Mouse (Mus musculus) neural tube, embryonic 13.5 days (tissue): ENCODE measurements around the gene Armc7. TPM values are rescaled to one million over a fixed set of nuclear protein-coding genes. Genes with fewer than 3 reads are reported as not detected.
"Not testable (repeated sequence)": the region's sequence is repeated elsewhere in the genome, so short reads cannot be mapped to it uniquely, and the experiment has no call there.

Experiments used
- ATAC-seq: fragments of 200-750 bp; cut with Nextera tagmentation; 2 replicates; pipeline ENCODE4 v1.8.0; 2017; ENCODE audit warnings: low read depth, mild to moderate bottlenecking, moderate TSS enrichment, moderate library complexity
- H3K27ac ChIP-seq: fragments of 300-500 bp; sonication (generic); replicated peaks from 2 replicates; pipeline ENCODE4 v1.5.1; 2015; ENCODE audit warnings: moderate library complexity, mild to moderate bottlenecking, inconsistent platforms
- H3K27me3 ChIP-seq: fragments of 300-500 bp; sonication (generic); 2 replicates; pipeline ENCODE4 v1.6.1; 2015; ENCODE audit warnings: mild to moderate bottlenecking, inconsistent platforms
- H3K36me3 ChIP-seq: fragments of 300-500 bp; sonication (generic); 2 replicates; pipeline ENCODE4 v1.6.1; 2015; ENCODE audit warnings: mild to moderate bottlenecking, inconsistent platforms
- H3K4me1 ChIP-seq: fragments of 300-500 bp; sonication (generic); replicated peaks from 2 replicates; pipeline ENCODE4 v1.6.1; 2015; ENCODE audit warnings: inconsistent platforms
- H3K4me2 ChIP-seq: fragments of 300-500 bp; sonication (generic); 2 replicates; pipeline ENCODE4 v1.6.1; 2015; ENCODE audit warnings: inconsistent platforms, mild to moderate bottlenecking, moderate library complexity
- H3K4me3 ChIP-seq: fragments of 300-500 bp; sonication (generic); 2 replicates; pipeline ENCODE4 v1.5.1; 2015; ENCODE audit warnings: mild to moderate bottlenecking, inconsistent platforms
- H3K9ac ChIP-seq: fragments of 300-500 bp; sonication (generic); 2 replicates; pipeline ENCODE4 v1.6.1; 2015; ENCODE audit warnings: moderate library complexity, mild to moderate bottlenecking, inconsistent platforms
- H3K9me3 ChIP-seq: fragments of 300-500 bp; sonication (generic); 2 replicates; pipeline ENCODE4 v1.6.1; 2016; ENCODE audit warnings: inconsistent platforms
- WGBS: fragments of 180-500 bp; shearing (Covaris S2); methylation state at CpG from one replicate; pipeline ENCODE4 v1.1.7; 2015; 5-methylcytosine and 5-hydroxymethylcytosine counted together
- polyA plus RNA-seq: library from polyadenylated mRNA; unstranded; fragments of >200 nt; fragmentation: Nextera tagmentation; extraction: Ambion mirVana; gene quantifications from 2 replicates; pipeline ENCODE4 v1.2.1, GENCODE M21; 2015

Armc7 gene
- polyA plus RNA-seq, 1 experiment from 2014 or later: 13.1 TPM

GRCm38 (mm10) chr11:115516942-115517341 lies 41.5 kb downstream of the Armc7 start:
- no peak for ATAC-seq
- Histone ChIP-seq H3K4me2 (no peak overlapping the region), H3K4me3 (no peak overlapping the region), H3K9me3 (no peaks in the 10 kb centered on the region), H3K27ac (no peak overlapping the region), H3K36me3 (peaks cover 5% of the 10 kb centered on the region), H3K9ac (no peak overlapping the region), H3K4me1 (peaks cover 8% of the 10 kb centered on the region), H3K27me3 (no peaks in the 10 kb centered on the region)
- 88% methylated on average over 5 of the region's 5 CpGs for WGBS

GRCm38 (mm10) chr11:115518693-115519092 lies 43.2 kb downstream of the Armc7 start:
- Histone ChIP-seq H3K4me3 (no peak overlapping the region), H3K36me3 (peaks cover 16% of the 10 kb centered on the region), H3K9me3 (no peaks in the 10 kb centered on the region), H3K27me3 (no peaks in the 10 kb centered on the region), H3K27ac (no peak overlapping the region), H3K9ac (no peak overlapping the region), H3K4me1 (no peaks in the 10 kb centered on the region), H3K4me2 (no peak overlapping the region)
- WGBS: 72% methylated on average over 9 of the region's 9 CpGs
- no peak for ATAC-seq

- no peak overlapping the region for H3K9ac ChIP-seq
- no peak for ATAC-seq
- WGBS: 91% methylated on average over 3 of the region's 3 CpGs
- no peak overlapping the region for H3K4me3 ChIP-seq
- H3K4me1 ChIP-seq: no peaks in the 10 kb centered on the region
- no peaks in the 10 kb centered on the region for H3K27me3 ChIP-seq
- H3K36me3 ChIP-seq: peaks cover 24% of the 10 kb centered on the region
- no peak overlapping the region for H3K4me2 ChIP-seq
- H3K27ac ChIP-seq: no peak overlapping the region
- H3K9me3 ChIP-seq: no peaks in the 10 kb centered on the region
These were observed 44.1 kb downstream of the Armc7 start for GRCm38 (mm10) chr11:115519581-115519980.

- WGBS: 77% methylated on average over 2 of the region's 2 CpGs
- H3K36me3 ChIP-seq: peaks cover 31% of the 10 kb centered on the region
- no peak for ATAC-seq
These were observed 44.8 kb downstream of the Armc7 start for GRCm38 (mm10) chr11:115520218-115520617.

GRCm38 (mm10) chr11:115521080-115521479 lies 45.6 kb downstream of the Armc7 start:
- no peak for ATAC-seq
- 84% methylated on average over 4 of the region's 4 CpGs for WGBS
- Histone ChIP-seq H3K4me1 (no peaks in the 10 kb centered on the region), H3K27ac (no peak overlapping the region), H3K9me3 (no peaks in the 10 kb centered on the region), H3K36me3 (peaks cover 39% of the 10 kb centered on the region), H3K4me2 (no peak overlapping the region), H3K4me3 (no peak overlapping the region), H3K9ac (no peak overlapping the region), H3K27me3 (no peaks in the 10 kb centered on the region)

More at GRCm38 (mm10) chr11:115520218-115520617, 44.8 kb downstream of the Armc7 start:
- Histone ChIP-seq H3K9me3 (no peaks in the 10 kb centered on the region), H3K4me3 (no peak overlapping the region), H3K4me2 (no peak overlapping the region), H3K9ac (no peak overlapping the region), H3K27ac (no peak overlapping the region), H3K27me3 (no peaks in the 10 kb centered on the region), H3K4me1 (no peaks in the 10 kb centered on the region)

GRCm38 (mm10) chr11:115522238-115522637 lies 46.8 kb downstream of the Armc7 start:
- no peaks in the 10 kb centered on the region for H3K9me3 ChIP-seq
- WGBS: 92% methylated on average over 2 of the region's 2 CpGs
- H3K27ac ChIP-seq: no peak overlapping the region
- no peak overlapping the region for H3K4me3 ChIP-seq
- no peaks in the 10 kb centered on the region for H3K4me1 ChIP-seq
- H3K36me3 ChIP-seq: peaks cover 51% of the 10 kb centered on the region
- no peaks in the 10 kb centered on the region for H3K27me3 ChIP-seq
- no peak overlapping the region for H3K4me2 ChIP-seq
- no peak for ATAC-seq
- H3K9ac ChIP-seq: no peak overlapping the region

- ATAC-seq: no peak
- no peak overlapping the region for H3K9ac ChIP-seq
- H3K4me1 ChIP-seq: no peaks in the 10 kb centered on the region
- no peaks in the 10 kb centered on the region for H3K9me3 ChIP-seq
- WGBS: 66% methylated on average over 2 of the region's 2 CpGs
- no peaks in the 10 kb centered on the region for H3K27me3 ChIP-seq
- H3K36me3 ChIP-seq: peaks cover 56% of the 10 kb centered on the region
- no peak overlapping the region for H3K4me3 ChIP-seq
- no peak overlapping the region for H3K4me2 ChIP-seq
- H3K27ac ChIP-seq: no peak overlapping the region
These were observed 47.2 kb downstream of the Armc7 start for GRCm38 (mm10) chr11:115522703-115523102.

- not testable (repeated sequence) for H3K4me3 ChIP-seq, H3K9me3 ChIP-seq, H3K27ac ChIP-seq, H3K4me2 ChIP-seq, H3K27me3 ChIP-seq, ATAC-seq, H3K4me1 ChIP-seq, H3K9ac ChIP-seq
- peaks cover 85% of the 10 kb centered on the region for H3K36me3 ChIP-seq
- 88% methylated on average over 3 of the region's 3 CpGs for WGBS
These were observed 51.0 kb downstream of the Armc7 start for GRCm38 (mm10) chr11:115526446-115526845.

- peaks cover 39% of the 10 kb centered on the region for H3K36me3 ChIP-seq
- WGBS: 9% methylated on average over 11 of the region's 11 CpGs
- peak overlapping the region; percentile 94 for H3K9ac ChIP-seq
- no peak for ATAC-seq
- no peaks in the 10 kb centered on the region for H3K9me3 ChIP-seq
- peaks cover 21% of the 10 kb centered on the region for H3K4me1 ChIP-seq
- peak overlapping the region; percentile 99 for H3K27ac ChIP-seq
- no peaks in the 10 kb centered on the region for H3K27me3 ChIP-seq
- H3K4me3 ChIP-seq: peak overlapping the region; percentile 91
- H3K4me2 ChIP-seq: peak overlapping the region; percentile 73
These were observed 59.4 kb downstream of the Armc7 start for GRCm38 (mm10) chr11:115534759-115535371.

- Histone ChIP-seq H3K4me3 (peak overlapping the region; percentile 91), H3K9ac (peak overlapping the region; percentile 94), H3K4me2 (peak overlapping the region; percentile 73), H3K9me3 (no peaks in the 10 kb centered on the region), H3K4me1 (peaks cover 21% of the 10 kb centered on the region), H3K36me3 (peaks cover 33% of the 10 kb centered on the region), H3K27me3 (no peaks in the 10 kb centered on the region), H3K27ac (peak overlapping the region; percentile 99)
- WGBS: under 1% methylated on average over 73 of the region's 84 CpGs
- ATAC-seq: peak; percentile 80
These were observed 60.1 kb downstream of the Armc7 start for GRCm38 (mm10) chr11:115535401-115536037.

GRCm38 (mm10) chr11:115536038-115536681 lies 60.7 kb downstream of the Armc7 start, which contains the start of gene Sumo2:
Gene Sumo2, minus strand, starts transcription at chr11:115536276.
- peak within 1 kb of the TSS; percentile 99 for H3K27ac ChIP-seq
- WGBS: under 1% methylated on average over 55 of the region's 70 CpGs
- H3K4me1 ChIP-seq: peaks cover 21% of the 10 kb centered on the region
- H3K9me3 ChIP-seq: no peaks in the 10 kb centered on the region
- H3K36me3 ChIP-seq: peaks cover 31% of the 10 kb centered on the region
- H3K4me2 ChIP-seq: peak within 1 kb of the TSS; percentile 73
- no peaks in the 10 kb centered on the region for H3K27me3 ChIP-seq
- peak within 1 kb of the TSS; percentile 91 for H3K4me3 ChIP-seq
- peak within 1 kb of the TSS; percentile 94 for H3K9ac ChIP-seq
- peak; percentile 91 for ATAC-seq

GRCm38 (mm10) chr11:115536856-115537568 lies 61.5 kb downstream of the Armc7 start:
- no peaks in the 10 kb centered on the region for H3K9me3 ChIP-seq
- peak overlapping the region; percentile 73 for H3K4me2 ChIP-seq
- no peaks in the 10 kb centered on the region for H3K27me3 ChIP-seq
- H3K4me1 ChIP-seq: peaks cover 21% of the 10 kb centered on the region
- peak overlapping the region; percentile 99 for H3K27ac ChIP-seq
- peaks cover 23% of the 10 kb centered on the region for H3K36me3 ChIP-seq
- H3K9ac ChIP-seq: peak overlapping the region; percentile 49; the same call in 1 of the 2 replicates
- WGBS: 81% methylated on average over 10 of the region's 10 CpGs
- H3K4me3 ChIP-seq: peak overlapping the region; percentile 91
- ATAC-seq: peak; percentile 22; the same call in 1 of the 2 replicates
